Mouse (Mus musculus): ENCODE measurements around the gene Dlx4.

Dlx4 gene

DNA sequence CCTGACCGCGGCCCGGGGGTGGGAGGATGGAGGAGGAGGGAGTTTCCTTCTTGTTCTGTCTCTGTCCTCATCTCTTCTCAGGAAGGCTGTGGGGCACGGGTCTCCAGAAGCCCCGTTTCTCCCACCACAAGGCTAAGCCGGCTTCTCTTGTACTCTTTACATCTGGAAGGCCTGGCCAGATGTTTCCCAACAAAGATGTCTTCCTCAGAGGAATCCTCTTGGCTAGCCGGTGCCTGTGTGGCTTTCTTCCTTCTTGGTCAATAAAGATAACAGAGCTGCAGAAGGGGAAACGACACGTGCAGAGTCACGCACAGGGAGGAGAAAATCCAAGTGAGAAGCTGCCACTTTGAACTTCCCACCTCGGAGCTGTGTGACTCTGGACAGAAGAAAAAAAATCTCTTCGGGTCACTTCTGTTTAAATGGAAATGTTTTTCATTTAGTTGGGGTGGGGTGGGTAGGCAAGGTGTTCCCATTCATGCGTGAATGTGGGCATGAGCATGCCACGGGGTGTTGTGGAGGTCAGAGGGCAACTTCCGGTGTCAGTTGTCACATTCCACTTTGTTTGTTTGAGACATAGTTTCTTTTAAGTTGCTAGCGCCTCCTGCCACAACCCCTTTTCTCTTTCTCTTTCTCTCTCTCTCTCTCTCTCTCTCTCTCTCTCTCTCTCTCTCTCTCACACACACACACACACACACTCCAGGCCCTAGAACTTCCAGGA, 44.8 kb downstream of the Dlx4 start:
- DNase-seq = no peak

DNA sequence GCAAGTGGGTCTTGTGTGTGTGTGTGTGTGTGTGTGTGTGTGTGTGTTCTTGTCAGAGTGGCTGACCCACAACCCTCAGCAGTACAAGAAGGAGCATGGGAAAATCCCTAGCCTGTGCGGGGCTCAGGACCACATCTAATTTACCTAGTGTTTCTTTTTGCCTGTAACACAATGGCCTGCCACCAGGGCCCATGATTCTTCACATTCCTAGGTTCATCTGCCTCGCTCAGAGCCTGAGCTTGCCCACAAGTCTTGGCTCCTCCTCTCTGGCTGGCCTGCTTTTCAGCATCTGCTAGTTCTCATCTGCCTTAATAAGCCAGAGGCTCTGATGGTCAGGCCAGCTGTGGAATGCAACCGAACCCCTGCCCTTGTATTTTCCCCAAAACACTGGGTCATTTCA, 45.7 kb downstream of the Dlx4 start:
- no peak for DNase-seq

DNA sequence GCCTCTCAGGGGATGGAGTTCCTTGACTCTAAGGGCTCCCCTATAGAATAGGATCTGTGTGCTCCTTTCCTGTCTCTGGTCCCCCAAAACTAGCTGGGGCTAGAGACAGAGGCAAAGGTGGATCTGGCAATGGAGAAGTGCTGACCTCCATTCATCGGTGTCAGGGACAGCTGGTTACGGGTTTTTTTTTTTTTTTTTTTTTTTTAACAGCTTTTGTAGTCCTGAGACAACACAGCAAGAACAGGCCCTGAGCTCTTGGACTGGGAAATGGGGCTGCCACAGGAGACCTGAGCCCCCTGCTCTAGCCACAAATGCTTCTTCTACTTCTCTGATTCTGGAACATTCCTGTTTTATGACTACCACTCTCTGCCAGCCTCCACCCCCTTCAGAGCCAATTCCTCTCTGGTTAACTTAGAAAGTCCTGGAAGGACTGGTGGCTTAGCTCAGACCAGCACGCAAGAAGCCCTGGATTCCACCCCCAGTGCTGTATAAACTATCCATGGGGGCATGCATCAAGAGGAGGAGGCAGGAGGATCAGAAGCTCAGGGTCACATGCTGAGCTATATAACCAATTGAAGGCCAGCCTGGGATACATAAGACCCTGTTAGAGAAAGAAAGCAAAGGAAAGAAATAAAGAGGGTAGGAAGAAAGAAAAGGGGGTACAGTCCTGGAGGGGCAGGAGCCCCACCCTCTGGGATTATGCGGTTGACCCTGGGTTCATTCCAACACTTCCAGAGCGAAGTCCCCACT, 47.5 kb downstream of the Dlx4 start:
- no peak for DNase-seq

DNA sequence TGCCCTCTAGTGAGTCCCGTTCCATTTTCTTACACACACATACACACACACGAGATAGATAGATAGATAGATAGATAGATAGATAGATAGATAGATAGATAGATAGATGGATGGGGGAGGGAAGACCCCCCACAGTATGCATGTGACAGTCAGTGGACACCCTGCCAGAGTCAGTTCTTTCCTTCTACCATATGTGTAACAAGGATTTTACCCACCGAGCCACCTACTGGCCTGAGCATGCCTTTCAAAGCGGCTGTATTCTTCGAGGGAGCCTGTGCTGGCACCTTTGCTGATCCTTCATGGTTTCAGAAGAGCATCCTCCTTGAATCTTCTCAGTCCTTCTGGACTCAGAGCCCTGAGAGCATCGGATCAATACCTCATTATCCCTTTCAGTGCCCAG, 48.2 kb downstream of the Dlx4 start:
- no peak for DNase-seq

DNA sequence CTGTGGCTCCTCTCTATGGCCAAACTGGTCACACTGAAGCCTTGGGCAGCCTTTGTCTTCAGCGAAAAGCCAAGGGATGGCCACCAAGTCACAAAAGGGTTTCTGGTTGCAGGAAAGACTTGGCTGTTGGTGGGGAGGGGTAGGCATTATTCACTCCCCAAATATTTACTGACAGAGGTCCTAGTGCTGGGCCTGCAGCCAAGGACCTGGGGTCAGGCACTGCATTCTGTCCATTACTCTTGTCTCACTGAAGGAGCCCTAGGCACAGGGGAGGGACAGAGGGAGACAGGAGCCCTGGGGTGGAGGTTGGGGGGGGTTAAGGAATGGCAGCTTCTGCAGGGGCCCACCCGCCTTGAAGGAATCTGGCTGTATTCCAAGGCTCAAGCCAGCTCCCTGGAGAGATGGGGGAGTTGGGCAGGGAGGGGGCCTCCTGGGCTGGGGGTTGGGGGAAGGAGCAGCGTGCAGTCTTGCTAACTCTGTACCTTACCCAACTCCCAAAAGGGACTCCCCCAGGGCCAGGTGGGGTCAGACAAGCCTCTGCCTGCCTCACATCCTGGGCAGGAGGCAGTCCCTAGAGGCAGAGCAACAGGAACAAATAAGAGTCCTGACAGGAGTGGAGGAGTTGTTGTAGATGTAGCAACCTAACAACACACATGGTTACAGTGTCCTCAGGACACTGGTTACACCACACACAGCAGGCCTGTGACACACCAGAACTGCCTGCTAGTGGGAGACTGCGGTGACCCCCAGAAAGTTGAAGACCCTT, 49.3 kb downstream of the Dlx4 start:
- DNase-seq = no peak

DNA sequence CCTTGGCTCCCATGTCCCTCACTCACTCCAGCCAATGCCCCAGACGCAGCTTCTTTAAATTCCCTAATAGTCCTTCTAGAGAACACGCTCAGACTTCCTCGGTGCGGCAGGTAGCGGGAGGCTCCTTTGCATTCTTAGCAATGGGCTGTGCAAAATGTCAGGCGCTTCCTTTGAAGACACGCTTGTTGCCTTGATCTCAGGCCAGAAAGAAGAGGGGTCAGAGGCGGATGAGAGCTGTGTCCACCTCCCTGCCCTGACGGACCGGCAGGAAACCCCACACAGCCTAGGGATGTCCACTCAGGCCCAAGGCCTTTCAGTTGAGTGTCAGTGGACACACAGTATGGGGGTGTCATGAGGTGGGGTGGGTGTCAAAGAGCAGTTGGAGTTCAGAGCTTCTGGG, 50.5 kb downstream of the Dlx4 start:
- no peak for DNase-seq

DNA sequence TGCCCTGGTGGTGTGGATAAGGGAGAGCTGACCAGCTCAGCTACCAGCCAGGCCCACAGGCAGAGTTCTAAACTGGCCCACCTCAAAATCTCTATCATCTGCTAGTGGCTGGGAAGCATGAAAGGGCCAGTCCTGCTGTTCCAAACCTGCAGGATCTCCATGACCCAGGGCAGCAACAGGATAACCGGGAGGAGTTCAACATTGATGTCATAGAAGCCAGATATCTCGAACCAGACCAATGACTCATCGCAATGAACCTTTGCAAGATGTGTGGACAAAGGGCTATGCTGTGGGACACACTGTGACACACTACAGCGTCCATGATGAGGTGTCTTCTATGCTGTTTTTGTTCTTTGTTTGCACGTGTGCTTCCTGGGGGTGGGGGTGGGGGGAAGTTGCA, 53.0 kb downstream of the Dlx4 start:
- no peak for DNase-seq
